Mouse (Mus musculus) urinary bladder, adult 18-20 months (tissue): Measurements from ENCODE around the gene Gm13941.

Source experiments
- DNase-seq, 2 experiments: peaks; one replicate each; pipeline ENCODE4 v3.0.0; 2022; ENCODE audit warnings: low spot score in 2 of 2, mixed read lengths in 2 of 2

Gene Gm13941

DNA sequence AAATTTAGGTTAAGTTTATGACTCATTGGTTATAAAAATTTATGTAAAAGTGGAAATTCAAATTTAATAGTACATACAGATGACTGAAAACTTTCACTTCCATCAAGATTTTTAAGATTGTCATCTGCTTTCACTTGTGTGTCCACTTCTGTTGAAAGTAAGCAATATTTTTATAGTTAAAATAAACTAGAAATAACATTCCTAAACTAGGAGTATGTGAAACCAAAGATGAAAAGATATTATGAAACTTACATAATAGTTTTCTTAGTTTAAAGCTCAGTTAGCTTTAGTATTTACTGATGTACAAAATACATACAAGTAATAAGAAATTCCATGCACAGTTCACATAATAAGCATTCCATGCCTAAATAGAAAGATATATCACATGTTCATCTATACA, at the start of gene Gm13941:
Gene Gm13941 (minus strand): TSS at position 101 of the 400 bp plus-strand sequence.
- DNase-seq = no peak

DNA sequence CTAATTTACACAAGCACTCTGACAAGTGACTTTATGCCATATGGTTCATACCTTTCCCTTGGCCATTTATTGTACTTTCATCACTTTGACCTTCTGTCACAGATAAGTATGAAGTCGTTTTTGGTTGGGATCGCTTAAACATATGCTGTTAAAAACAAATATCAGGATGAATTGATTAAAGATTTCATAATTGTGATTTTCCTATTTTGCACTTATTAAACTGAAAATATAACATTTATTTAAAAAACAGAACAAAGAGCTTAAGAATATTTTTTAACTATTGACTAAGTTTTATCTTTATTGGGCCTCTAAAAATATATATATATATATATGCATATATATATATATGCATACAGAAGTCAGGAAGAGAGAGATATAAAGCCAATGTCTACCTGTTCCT, 47.1 kb upstream of the Gm13941 start, which contains the start of gene Gm15130:
Gene Gm15130 (minus strand): TSS at position 101 of the 400 bp plus-strand sequence.
- no peak for DNase-seq

DNA sequence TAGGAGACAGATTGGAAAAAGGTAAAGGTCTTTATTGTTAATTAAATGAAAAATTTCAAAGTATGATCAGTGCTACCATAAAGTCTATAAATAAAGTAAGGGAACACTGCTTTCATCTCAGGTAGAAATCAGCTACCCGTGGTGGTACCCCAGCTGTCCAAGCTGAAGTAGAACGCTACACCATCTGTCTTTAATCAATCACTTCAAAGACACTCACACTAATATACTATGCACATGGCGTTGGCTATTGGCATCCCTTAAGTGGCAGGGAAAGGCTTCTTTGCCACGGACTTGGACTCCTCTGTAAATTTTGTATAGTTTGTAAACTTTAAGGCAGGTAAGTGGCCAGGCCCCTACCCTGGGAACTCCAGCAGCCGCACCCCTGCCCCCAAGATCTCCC, 30.0 kb upstream of the Gm13941 start:
- no peak for DNase-seq

DNA sequence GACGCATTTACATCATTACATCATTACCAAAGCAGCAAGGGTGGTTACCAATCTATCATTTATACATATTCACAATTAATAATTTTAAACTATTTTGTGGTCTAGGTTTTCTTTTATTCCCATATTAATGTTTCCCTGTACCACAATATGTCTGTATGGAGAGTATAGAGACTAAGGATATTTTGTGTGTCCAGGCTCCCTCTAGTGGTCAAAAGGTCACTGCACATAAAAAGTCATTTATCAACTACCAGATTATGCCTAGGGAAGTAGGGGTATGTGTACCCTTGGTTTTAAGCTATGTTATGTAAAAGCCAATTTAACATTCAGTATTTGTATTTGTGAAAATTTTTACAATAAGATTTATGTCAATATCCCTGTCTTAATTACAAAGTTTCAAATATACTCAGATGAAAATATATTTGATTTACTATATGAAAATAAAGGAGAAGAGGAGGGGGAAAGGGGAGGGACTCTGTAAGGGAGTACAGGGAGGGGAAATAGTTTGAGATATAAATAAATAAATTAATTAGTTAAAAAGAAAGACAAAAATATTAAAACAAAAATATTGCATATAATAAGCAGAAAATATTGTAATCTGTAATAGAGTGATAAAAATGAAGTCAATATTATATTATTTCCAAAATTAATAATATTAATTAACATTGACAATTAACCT, 47.1 kb downstream of the Gm13941 start:
- no peak for DNase-seq
